Mouse (Mus musculus) heart, embryonic 16.5 days (tissue): ENCODE data around the gene Stip1. TPM values are rescaled to one million over a fixed set of nuclear protein-coding genes. Genes with fewer than 3 reads are reported as not detected.
"Not testable (repeated sequence)": the region's sequence is repeated elsewhere in the genome, so short reads cannot be mapped to it uniquely, and the experiment has no call there.

Source experiments
- ATAC-seq: fragments of 200-750 bp; cut with Nextera tagmentation; replicated peaks from 2 replicates; pipeline ENCODE4 v1.8.0; 2017; ENCODE audit warnings: moderate number of reproducible peaks; ENCODE audit not compliant: insufficient read depth, low FRiP score; ENCODE audit errors: extremely low read depth
- H3K27ac ChIP-seq: fragments of 300-500 bp; sonication (generic); 2 replicates; pipeline ENCODE4 v1.5.1; 2014; ENCODE audit warnings: mild to moderate bottlenecking, low read length, control low read depth, moderate library complexity
- H3K27me3 ChIP-seq: fragments of 300-500 bp; sonication (generic); 2 replicates; pipeline ENCODE4 v1.6.1; 2014; ENCODE audit warnings: low read length, mixed read lengths; ENCODE audit not compliant: control insufficient read depth, insufficient read depth
- H3K36me3 ChIP-seq: fragments of 300-500 bp; sonication (generic); 2 replicates; pipeline ENCODE4 v1.6.1; 2014; ENCODE audit not compliant: control insufficient read depth, insufficient read depth
- H3K4me1 ChIP-seq: fragments of 300-500 bp; sonication (generic); 2 replicates; pipeline ENCODE4 v1.6.1; 2014; ENCODE audit warnings: low read length, mixed read lengths; ENCODE audit not compliant: control insufficient read depth, insufficient read depth
- H3K4me2 ChIP-seq: fragments of 300-500 bp; sonication (generic); 2 replicates; pipeline ENCODE4 v1.6.1; 2014; ENCODE audit warnings: low read depth, mild to moderate bottlenecking, control low read depth, low read length
- H3K4me3 ChIP-seq: fragments of 300-500 bp; sonication (generic); 2 replicates; pipeline ENCODE4 v1.5.1; 2014; ENCODE audit warnings: mild to moderate bottlenecking, control low read depth, low read length
- H3K9ac ChIP-seq: fragments of 300-500 bp; sonication (generic); 2 replicates; pipeline ENCODE4 v1.6.1; 2014; ENCODE audit warnings: low read length, control low read depth
- H3K9me3 ChIP-seq: fragments of 300-500 bp; sonication (generic); replicated peaks from 2 replicates; pipeline ENCODE4 v1.6.1; 2016; ENCODE audit warnings: low read length; ENCODE audit not compliant: control insufficient read depth
- whole genome bisulfite sequencing: fragments of 180-500 bp; shearing (Covaris S2); extraction: QIAGEN DNeasy Blood & Tissue Kit; methylation state at CpG from one replicate; pipeline ENCODE4 v1.1.7; 2014; 5-methylcytosine and 5-hydroxymethylcytosine counted together
- polyA plus RNA-seq: library from polyadenylated mRNA; unstranded; fragments of >200 nt; fragmentation: Nextera tagmentation; extraction: Ambion mirVana; gene quantifications from 2 replicates; pipeline ENCODE4 v1.2.1, GENCODE M21; 2015

The Stip1 gene
- polyA plus RNA-seq, 1 experiment from 2014 or later = 195 TPM

- Histone ChIP-seq H3K36me3 (no peaks in the 10 kb centered on the region), H3K4me1 (peaks cover 27% of the 10 kb centered on the region), H3K9me3 (no peaks in the 10 kb centered on the region), H3K9ac (peak within 1 kb of the TSS; percentile 87), H3K27ac (peak within 1 kb of the TSS; percentile 96), H3K27me3 (no peaks in the 10 kb centered on the region), H3K4me3 (peak within 1 kb of the TSS; percentile 84), H3K4me2 (peak within 1 kb of the TSS; percentile 99)
- peak; percentile 67 for ATAC-seq
- under 1% methylated on average over 72 of the region's 72 CpGs for WGBS
Measured at GRCm38 (mm10) chr19:7056248-7057087, 16.7 kb upstream of the Stip1 start, which contains the start of gene Macrod1. Macrod1 (plus strand) TSS chr19:7056810.

DNA sequence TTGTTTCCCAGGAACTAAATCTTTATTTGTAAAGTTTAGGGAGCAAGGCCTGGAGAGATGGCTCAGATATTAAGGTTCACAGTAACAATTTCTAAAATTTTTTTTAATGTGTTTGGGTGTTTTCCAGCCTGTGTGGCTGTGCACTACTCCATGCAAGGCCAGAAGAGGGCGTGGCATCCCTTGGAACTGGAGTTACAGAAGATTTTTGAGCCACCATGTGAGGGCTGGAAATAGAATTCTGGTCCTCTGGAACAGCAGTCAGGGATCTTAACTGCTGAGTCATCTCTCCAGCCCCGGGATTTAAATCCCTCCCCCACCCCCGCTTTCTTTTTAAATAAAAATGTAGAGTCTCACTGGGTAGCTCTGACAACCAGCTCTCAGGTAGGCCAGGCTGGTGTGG lies 15.4 kb upstream of the Stip1 start:
- Histone ChIP-seq H3K4me3 (no peak overlapping the region), H3K27ac (peak overlapping the region; percentile 5; the same call in 1 of the 2 replicates), H3K4me2 (no peak overlapping the region), H3K4me1 (peaks cover 27% of the 10 kb centered on the region), H3K36me3 (no peaks in the 10 kb centered on the region), H3K9me3 (no peaks in the 10 kb centered on the region; the same call in 1 of the 2 replicates), H3K9ac (no peak overlapping the region), H3K27me3 (no peaks in the 10 kb centered on the region)
- no peak for ATAC-seq
- WGBS = 33% methylated on average over 3 of the region's 3 CpGs

GRCm38 (mm10) chr19:7054772-7055171 lies 15.0 kb upstream of the Stip1 start:
- H3K27me3 ChIP-seq = no peaks in the 10 kb centered on the region
- H3K27ac ChIP-seq = peak overlapping the region; percentile 5; the same call in 1 of the 2 replicates
- ATAC-seq = no peak
- H3K9ac ChIP-seq = no peak overlapping the region
- 42% methylated on average over 10 of the region's 10 CpGs for WGBS
- H3K9me3 ChIP-seq = no peaks in the 10 kb centered on the region; the same call in 1 of the 2 replicates
- H3K4me1 ChIP-seq = peaks cover 27% of the 10 kb centered on the region
- H3K36me3 ChIP-seq = no peaks in the 10 kb centered on the region
- H3K4me2 ChIP-seq = no peak overlapping the region
- H3K4me3 ChIP-seq = no peak overlapping the region

DNA sequence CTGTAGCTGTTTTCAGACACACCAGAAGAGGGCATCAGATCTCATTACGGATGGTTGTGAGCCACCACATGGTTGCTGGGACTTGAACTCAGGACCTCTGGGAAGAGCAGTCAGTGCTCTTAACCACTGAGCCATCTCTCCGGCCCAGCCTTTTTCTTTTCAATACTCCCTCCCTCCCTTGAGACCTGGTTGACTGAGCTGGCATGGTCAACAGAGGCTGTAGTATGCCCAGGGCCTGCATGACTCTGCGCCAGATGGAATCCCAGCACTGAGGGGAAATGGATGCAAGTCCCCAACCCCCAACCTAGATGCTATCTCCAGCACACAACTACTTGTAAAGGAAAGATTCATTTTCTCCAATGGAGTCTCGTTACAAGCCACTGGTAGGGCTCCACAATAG lies 13.6 kb upstream of the Stip1 start:
- 85% methylated on average over 4 of the region's 4 CpGs for WGBS
- ATAC-seq, H3K4me3 ChIP-seq: not testable (repeated sequence)

GRCm38 (mm10) chr19:7044706-7045105 lies 4.9 kb upstream of the Stip1 start:
- ATAC-seq = no peak
- Histone ChIP-seq H3K9me3 (no peaks in the 10 kb centered on the region), H3K4me1 (peaks cover 13% of the 10 kb centered on the region), H3K36me3 (no peaks in the 10 kb centered on the region), H3K27ac (peak overlapping the region; percentile 71), H3K27me3 (no peaks in the 10 kb centered on the region), H3K4me2 (no peak overlapping the region), H3K9ac (peak overlapping the region; percentile 32), H3K4me3 (no peak overlapping the region)
- WGBS = 20% methylated on average over 4 of the region's 4 CpGs

More for the DNA sequence above, 13.6 kb upstream of the Stip1 start:
- H3K4me2 ChIP-seq, H3K9ac ChIP-seq, H3K9me3 ChIP-seq, H3K27ac ChIP-seq, H3K36me3 ChIP-seq, H3K27me3 ChIP-seq: not testable (repeated sequence)
- H3K4me1 ChIP-seq = peaks cover 23% of the 10 kb centered on the region

DNA sequence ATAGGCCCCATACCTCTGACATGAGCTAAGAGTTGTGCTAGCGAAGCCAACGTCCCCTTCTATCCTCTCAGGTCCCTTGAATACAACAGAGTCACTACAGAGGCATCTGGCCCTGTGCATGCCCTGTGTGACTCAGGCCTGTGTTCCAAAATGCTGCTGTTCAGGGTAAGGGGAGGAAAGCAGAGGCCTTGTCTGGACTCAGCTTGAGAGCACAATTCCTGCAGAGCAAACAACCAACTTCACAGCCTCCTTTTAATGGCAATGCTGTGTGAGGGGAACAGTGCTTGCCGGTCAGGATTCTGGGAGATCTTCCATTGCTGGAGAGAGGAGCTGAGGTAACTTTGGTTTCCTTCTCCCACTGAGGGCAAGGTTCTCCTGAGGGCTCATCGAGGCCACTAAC lies 4.5 kb upstream of the Stip1 start:
- Histone ChIP-seq H3K4me1 (peaks cover 13% of the 10 kb centered on the region), H3K36me3 (no peaks in the 10 kb centered on the region), H3K4me3 (no peak overlapping the region), H3K27me3 (no peaks in the 10 kb centered on the region), H3K4me2 (no peak overlapping the region), H3K27ac (peak overlapping the region; percentile 71), H3K9ac (peak overlapping the region; percentile 32), H3K9me3 (no peaks in the 10 kb centered on the region)
- no peak for ATAC-seq
- 40% methylated on average over 4 of the region's 4 CpGs for WGBS

DNA sequence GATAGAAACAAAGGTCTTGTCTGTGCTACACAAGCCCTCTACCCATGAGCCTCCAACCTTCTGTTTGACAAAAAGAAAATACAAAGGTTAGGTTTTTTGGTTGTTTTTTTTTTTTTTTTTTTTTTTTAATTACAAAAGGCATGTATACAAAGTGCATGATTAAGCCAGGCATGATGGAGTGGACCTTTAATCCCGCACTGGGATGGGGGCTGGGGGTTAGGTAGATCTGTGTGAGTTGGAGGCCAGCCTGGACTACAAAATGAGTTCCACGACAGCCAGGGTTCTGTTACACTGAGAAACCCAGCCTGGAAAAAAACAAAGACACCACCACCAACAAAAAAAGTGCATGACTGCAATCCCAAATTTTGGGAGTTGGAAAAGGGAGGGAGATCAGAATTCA lies 1.4 kb upstream of the Stip1 start:
- no peaks in the 10 kb centered on the region for H3K27me3 ChIP-seq
- peak overlapping the region; percentile 97 for H3K27ac ChIP-seq
- no peak for ATAC-seq
- H3K4me2 ChIP-seq = peak overlapping the region; percentile 92; the same call in 1 of the 2 replicates
- H3K4me1 ChIP-seq = peaks cover 36% of the 10 kb centered on the region
- no peak overlapping the region; the same call in 1 of the 2 replicates for H3K4me3 ChIP-seq
- no peaks in the 10 kb centered on the region for H3K9me3 ChIP-seq
- WGBS = 93% methylated on average over 2 of the region's 2 CpGs
- H3K9ac ChIP-seq = peak overlapping the region; percentile 87; the same call in 1 of the 2 replicates
- H3K36me3 ChIP-seq = no peaks in the 10 kb centered on the region

DNA sequence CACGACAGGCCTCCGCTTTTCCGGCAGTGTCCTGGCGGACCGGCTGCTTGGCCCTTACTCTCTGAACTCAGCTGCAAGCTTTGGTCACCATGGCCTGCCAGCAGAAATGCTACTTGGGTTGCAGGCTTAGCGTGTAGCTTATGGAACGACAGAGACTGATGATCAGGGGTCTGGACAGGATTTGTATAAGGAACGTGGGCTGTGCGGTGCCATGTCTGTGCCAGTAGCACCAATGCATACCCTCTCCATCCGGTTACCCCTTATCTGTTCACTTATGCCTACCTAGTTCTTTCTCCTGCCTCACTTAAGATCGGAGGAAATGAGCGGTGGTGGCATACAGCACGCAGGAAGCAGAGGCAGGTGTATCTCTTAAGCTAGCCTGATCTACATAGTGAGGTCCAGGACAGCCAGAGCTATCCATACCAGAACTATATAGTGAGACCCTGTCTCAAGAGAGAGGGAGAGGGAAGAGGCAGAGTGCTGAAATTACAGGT lies 917 bp upstream of the Stip1 start:
- H3K36me3 ChIP-seq = no peaks in the 10 kb centered on the region
- peak overlapping the region; percentile 97 for H3K27ac ChIP-seq
- no peaks in the 10 kb centered on the region for H3K9me3 ChIP-seq
- H3K4me2 ChIP-seq = peak overlapping the region; percentile 92
- peak overlapping the region; percentile 64 for H3K4me3 ChIP-seq
- 0 out of 2 replicates have a peak, but pooled peaks have one; percentile 0 for ATAC-seq
- WGBS = 16% methylated on average over 13 of the region's 13 CpGs
- H3K4me1 ChIP-seq = peaks cover 36% of the 10 kb centered on the region
- H3K9ac ChIP-seq = peak overlapping the region; percentile 87
- no peaks in the 10 kb centered on the region for H3K27me3 ChIP-seq
